Comparison of ENCODE assay signal across 21 mouse cellular contexts in the genomic region with DNA sequence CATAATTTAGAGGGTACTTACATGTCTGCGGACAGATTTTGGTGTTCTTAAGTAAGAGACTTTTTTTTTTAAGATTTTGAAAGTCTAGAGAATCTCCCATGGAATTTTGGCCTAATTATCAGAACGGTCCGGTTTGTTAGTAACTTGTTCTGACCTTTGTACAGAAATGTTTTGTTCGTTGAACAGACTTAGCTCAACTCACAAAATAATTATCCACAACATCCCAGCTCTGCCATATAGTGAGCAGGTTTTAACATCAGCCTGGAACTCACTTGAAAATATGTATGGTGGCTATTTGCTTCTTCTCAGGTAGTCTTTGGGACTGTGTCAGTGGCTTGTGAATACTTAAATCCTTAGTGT.
"Had no signal": no experiment of that assay in that cellular context is flagged by ENCODE, and none has a peak within 500 bp of the region (broad histone marks: within the 10 kb centered on the region; RNA-seq: fewer than 3 reads in every experiment).

No protein-coding gene starts in this region.

- H3K4me2 ChIP-seq: limb, embryonic 13.5 days; liver, embryonic 11.5 days; lung, embryonic 14.5 days; neural tube, embryonic 12.5 days; neural tube, embryonic 15.5 days had no signal

- H3K9ac ChIP-seq: limb, embryonic 13.5 days; liver, embryonic 14.5 days; liver, postnatal 0 days; lung, embryonic 14.5 days; neural tube, embryonic 12.5 days; neural tube, embryonic 15.5 days had no signal

- H3K9me3 ChIP-seq: limb, embryonic 10.5 days; limb, embryonic 13.5 days; neural tube, embryonic 12.5 days; neural tube, embryonic 15.5 days had no signal

- DNase-seq: kidney, postnatal 14 days; layer of hippocampus, adult 9-11 months; liver, postnatal 0 days; lung, embryonic 14.5 days; right cerebral cortex, adult 18-20 months; right cerebral cortex, postnatal 14 days; right cerebral cortex, postnatal 4 days; thymus, adult 2 months; thymus, postnatal 14 days; thymus, postnatal 4 days had no signal

- H3K36me3 ChIP-seq: limb, embryonic 13.5 days; neural tube, embryonic 12.5 days; neural tube, embryonic 15.5 days had no signal

- ATAC-seq: intestine, postnatal 0 days; liver, postnatal 0 days; lung, postnatal 0 days had no signal

- H3K4me3 ChIP-seq: layer of hippocampus, adult 2 months; limb, embryonic 10.5 days; limb, embryonic 13.5 days; neural tube, embryonic 12.5 days; neural tube, embryonic 15.5 days had no signal

- H3K27me3 ChIP-seq: limb, embryonic 13.5 days; neural tube, embryonic 12.5 days; neural tube, embryonic 15.5 days had no signal

- H3K27ac ChIP-seq: layer of hippocampus, adult 2 months; limb, embryonic 10.5 days; limb, embryonic 13.5 days; liver, embryonic 14.5 days; macrophage; neural tube, embryonic 12.5 days; neural tube, embryonic 15.5 days; stomach, postnatal 0 days had no signal
